Mouse (Mus musculus) hindbrain, embryonic 11.5 days (tissue): ENCODE measurements at regions not wholly inside any gene's neighbourhood (a gene's known extent, or its start where the extent isn't known, plus 50 kb on each side); places are given as distances from the start of the nearest gene placed in this dataset.

ENCODE experiments used
- ATAC-seq: fragments of 200-750 bp; cut with Nextera tagmentation; 2 replicates; pipeline ENCODE4 v1.8.0; 2017; ENCODE audit warnings: mild to moderate bottlenecking, moderate TSS enrichment, moderate library complexity; ENCODE audit not compliant: low FRiP score
- DNase-seq: peaks from one replicate; pipeline ENCODE4 v3.0.0-alpha.2; 2015; ENCODE audit warnings: low spot score
- H3K27ac ChIP-seq: fragments of 300-500 bp; sonication (generic); 2 replicates; pipeline ENCODE4 v1.5.1; 2014; ENCODE audit warnings: mild to moderate bottlenecking, low read depth, low read length
- H3K27me3 ChIP-seq: fragments of 300-500 bp; sonication (generic); 2 replicates; pipeline ENCODE4 v1.6.1; 2014; ENCODE audit warnings: mild to moderate bottlenecking, low read length, moderate library complexity, mixed read lengths; ENCODE audit not compliant: control insufficient read depth, insufficient read depth
- H3K36me3 ChIP-seq: fragments of 300-500 bp; sonication (generic); 2 replicates; pipeline ENCODE4 v1.6.1; 2014; ENCODE audit warnings: mild to moderate bottlenecking, low read length, moderate library complexity, mixed read lengths; ENCODE audit not compliant: control insufficient read depth, insufficient read depth
- H3K4me1 ChIP-seq: fragments of 300-500 bp; sonication (generic); replicated peaks from 2 replicates; pipeline ENCODE4 v1.6.1; 2014; ENCODE audit warnings: low read length, mixed read lengths; ENCODE audit not compliant: control insufficient read depth, insufficient read depth
- H3K4me2 ChIP-seq: fragments of 300-500 bp; sonication (generic); replicated peaks from 2 replicates; pipeline ENCODE4 v1.6.1; 2014; ENCODE audit warnings: mild to moderate bottlenecking, low read depth, low read length
- H3K4me3 ChIP-seq: fragments of 300-500 bp; sonication (generic); 2 replicates; pipeline ENCODE4 v1.5.1; 2014; ENCODE audit warnings: low read depth, low read length
- H3K9ac ChIP-seq: fragments of 300-500 bp; sonication (generic); 2 replicates; pipeline ENCODE4 v1.6.1; 2014; ENCODE audit warnings: low read depth, low read length
- H3K9me3 ChIP-seq: fragments of 300-500 bp; sonication (generic); 2 replicates; pipeline ENCODE4 v1.6.1; 2016; ENCODE audit warnings: low read length; ENCODE audit not compliant: control insufficient read depth
- WGBS: fragments of 180-500 bp; shearing (Covaris S2); extraction: QIAGEN DNeasy Blood & Tissue Kit; methylation state at CpG from one replicate; pipeline ENCODE4 v1.1.7; 2014; 5-methylcytosine and 5-hydroxymethylcytosine counted together

DNA sequence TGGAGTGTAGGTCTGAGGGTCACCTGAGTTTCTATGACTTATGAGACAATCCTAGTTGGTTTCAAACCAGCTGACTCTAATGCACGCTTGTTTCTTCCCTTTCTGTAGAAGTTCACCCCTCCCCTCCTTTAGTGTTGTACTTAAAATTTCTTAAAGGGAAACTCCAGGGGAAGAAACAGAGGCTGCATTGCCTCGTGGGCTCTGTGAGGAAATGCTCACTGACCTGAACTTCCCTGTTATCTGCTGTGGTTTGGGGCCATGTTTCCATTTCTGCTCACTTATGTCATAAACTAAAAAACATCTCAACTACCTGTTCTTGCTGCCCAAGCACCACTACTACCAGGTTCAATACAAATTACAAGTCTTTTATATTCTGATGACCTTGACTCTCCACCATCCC, 93.2 kb upstream of the Bmp2 start:
- Histone ChIP-seq H3K27me3 (no peaks in the 10 kb centered on the region), H3K9me3 (no peaks in the 10 kb centered on the region), H3K4me1 (no peaks in the 10 kb centered on the region), H3K4me2 (no peak overlapping the region), H3K9ac (no peak overlapping the region), H3K4me3 (no peak overlapping the region), H3K27ac (no peak overlapping the region), H3K36me3 (no peaks in the 10 kb centered on the region)
- WGBS, result 48% methylated on average over 2 of the region's 2 CpGs
- DNase-seq (no peak), ATAC-seq (no peak)

- 70% methylated on average over 7 of the region's 7 CpGs for WGBS
- Histone ChIP-seq H3K9ac (no peak overlapping the region), H3K27me3 (no peaks in the 10 kb centered on the region), H3K36me3 (no peaks in the 10 kb centered on the region), H3K9me3 (no peaks in the 10 kb centered on the region), H3K4me3 (no peak overlapping the region), H3K27ac (no peak overlapping the region), H3K4me2 (no peak overlapping the region), H3K4me1 (no peaks in the 10 kb centered on the region)
- ATAC-seq, result no peak
- no peak for DNase-seq
These were observed 91.1 kb upstream of the Bmp2 start for GRCm38 (mm10) chr2:133460814-133461213.

- ATAC-seq, result no peak
- no peak overlapping the region for H3K9ac ChIP-seq
- no peak overlapping the region for H3K4me3 ChIP-seq
These were observed 89.6 kb upstream of the Bmp2 start for GRCm38 (mm10) chr2:133462378-133462777.

DNA sequence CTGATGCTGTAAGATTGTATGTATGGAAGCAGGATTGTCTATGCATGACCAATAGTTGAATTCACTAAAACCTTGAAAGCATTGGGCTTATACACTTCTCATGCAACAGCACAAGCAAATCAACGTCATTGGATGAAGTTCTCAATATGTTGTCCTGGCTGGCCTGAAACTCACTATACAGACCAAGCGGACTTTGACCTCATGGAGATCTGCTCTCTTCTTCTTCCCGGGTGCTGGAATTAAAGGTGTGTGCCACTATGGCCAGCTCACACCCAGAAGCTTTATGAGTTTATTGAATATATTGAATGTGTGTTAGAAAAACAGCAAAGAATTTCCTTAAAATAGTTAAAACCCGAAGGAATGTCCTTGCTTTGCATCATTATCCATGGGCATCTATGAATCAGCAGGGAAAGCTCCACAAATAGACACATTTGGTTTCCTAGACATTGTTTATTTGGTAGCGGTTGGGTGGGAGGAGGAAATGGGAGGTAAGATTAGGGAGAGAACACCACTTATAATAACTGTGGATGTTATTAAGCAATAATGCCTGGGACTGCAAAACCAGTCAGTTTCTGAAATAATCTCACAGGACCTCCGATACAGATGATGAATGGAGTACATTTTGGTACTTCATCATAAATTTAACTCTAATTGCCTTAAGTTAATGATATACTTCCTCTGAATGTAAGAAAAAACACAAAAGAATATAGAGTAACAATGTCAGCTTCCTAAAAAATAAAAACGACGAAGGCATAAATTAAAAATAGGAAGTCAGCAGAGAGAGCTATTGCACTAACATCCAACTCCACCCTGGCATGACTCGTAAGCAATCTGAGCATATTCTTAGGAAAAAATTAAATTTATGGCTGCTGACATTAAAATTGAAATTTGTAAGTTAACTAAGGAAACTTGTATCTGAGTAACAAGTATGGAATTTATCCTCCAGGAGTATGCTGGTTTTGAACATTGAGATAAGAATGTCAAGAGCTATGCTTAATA, 84.5 kb upstream of the Bmp2 start:
- DNase-seq (no peak), ATAC-seq (no peak)
- Histone ChIP-seq H3K9me3 (no peaks in the 10 kb centered on the region), H3K9ac (no peak overlapping the region), H3K27ac (no peak overlapping the region), H3K4me1 (no peaks in the 10 kb centered on the region), H3K4me2 (no peak overlapping the region), H3K4me3 (no peak overlapping the region), H3K27me3 (no peaks in the 10 kb centered on the region), H3K36me3 (no peaks in the 10 kb centered on the region)
- 92% methylated on average over 9 of the region's 9 CpGs for WGBS

More at GRCm38 (mm10) chr2:133462378-133462777, 89.6 kb upstream of the Bmp2 start:
- 98% methylated on average over 2 of the region's 2 CpGs for WGBS
- Histone ChIP-seq H3K27me3 (no peaks in the 10 kb centered on the region), H3K4me2 (no peak overlapping the region), H3K36me3 (no peaks in the 10 kb centered on the region), H3K27ac (no peak overlapping the region), H3K4me1 (no peaks in the 10 kb centered on the region), H3K9me3 (no peaks in the 10 kb centered on the region)
- DNase-seq, result no peak

- WGBS, result 74% methylated on average over 5 of the region's 5 CpGs
These were observed 78.8 kb upstream of the Bmp2 start for GRCm38 (mm10) chr2:133472966-133473744.

GRCm38 (mm10) chr2:133474174-133474573, 77.8 kb upstream of the Bmp2 start:
- H3K4me1 ChIP-seq, result no peaks in the 10 kb centered on the region

More at GRCm38 (mm10) chr2:133472966-133473744, 78.8 kb upstream of the Bmp2 start:
- Histone ChIP-seq H3K4me2 (no peak overlapping the region), H3K9ac (no peak overlapping the region), H3K9me3 (no peaks in the 10 kb centered on the region), H3K27me3 (no peaks in the 10 kb centered on the region), H3K36me3 (no peaks in the 10 kb centered on the region), H3K27ac (no peak overlapping the region), H3K4me3 (no peak overlapping the region), H3K4me1 (no peaks in the 10 kb centered on the region)
- no peak for DNase-seq
- ATAC-seq, result no peak

GRCm38 (mm10) chr2:133480870-133481269, 71.1 kb upstream of the Bmp2 start:
- ATAC-seq (no peak), DNase-seq (no peak)
- Histone ChIP-seq H3K4me2 (no peak overlapping the region), H3K4me3 (no peak overlapping the region), H3K27ac (no peak overlapping the region), H3K27me3 (no peaks in the 10 kb centered on the region), H3K36me3 (no peaks in the 10 kb centered on the region), H3K9me3 (no peaks in the 10 kb centered on the region), H3K4me1 (no peaks in the 10 kb centered on the region), H3K9ac (no peak overlapping the region)
- WGBS, result 81% methylated on average over 3 of the region's 3 CpGs

More at GRCm38 (mm10) chr2:133474174-133474573, 77.8 kb upstream of the Bmp2 start:
- 76% methylated on average over 1 of the region's 1 CpGs for WGBS
- no peak for ATAC-seq
- DNase-seq, result no peak
- Histone ChIP-seq H3K36me3 (no peaks in the 10 kb centered on the region), H3K27me3 (no peaks in the 10 kb centered on the region), H3K9ac (no peak overlapping the region), H3K4me3 (no peak overlapping the region), H3K27ac (no peak overlapping the region), H3K9me3 (no peaks in the 10 kb centered on the region), H3K4me2 (no peak overlapping the region)

DNA sequence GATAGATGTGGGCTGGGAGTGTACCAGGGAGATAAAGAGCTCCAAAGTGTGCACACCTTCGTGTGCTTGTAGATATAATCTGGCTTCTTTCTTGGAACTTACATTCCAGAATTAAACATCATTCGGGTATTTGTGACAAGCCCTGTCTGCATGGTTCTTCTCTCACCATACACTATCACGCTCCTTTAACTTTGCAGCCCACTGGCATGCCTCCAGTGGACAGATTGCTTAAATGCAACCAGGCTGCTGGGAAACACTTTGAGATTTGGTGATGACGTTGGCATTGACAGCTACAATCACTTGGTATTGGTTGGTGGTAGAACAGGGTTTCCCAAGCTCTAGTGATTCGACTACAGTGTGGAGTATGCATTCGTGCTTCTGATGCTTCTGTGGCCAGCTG, 70.7 kb upstream of the Bmp2 start:
- Histone ChIP-seq H3K27me3 (no peaks in the 10 kb centered on the region), H3K4me3 (no peak overlapping the region)
- 87% methylated on average over 6 of the region's 6 CpGs for WGBS

More for the DNA sequence above, 70.7 kb upstream of the Bmp2 start:
- no peak for DNase-seq
- Histone ChIP-seq H3K27ac (no peak overlapping the region), H3K36me3 (no peaks in the 10 kb centered on the region), H3K9ac (no peak overlapping the region), H3K4me2 (no peak overlapping the region), H3K9me3 (no peaks in the 10 kb centered on the region), H3K4me1 (no peaks in the 10 kb centered on the region)
- ATAC-seq, result no peak
